ENCODE assay signal across 10 mouse cellular contexts in the genomic region with DNA sequence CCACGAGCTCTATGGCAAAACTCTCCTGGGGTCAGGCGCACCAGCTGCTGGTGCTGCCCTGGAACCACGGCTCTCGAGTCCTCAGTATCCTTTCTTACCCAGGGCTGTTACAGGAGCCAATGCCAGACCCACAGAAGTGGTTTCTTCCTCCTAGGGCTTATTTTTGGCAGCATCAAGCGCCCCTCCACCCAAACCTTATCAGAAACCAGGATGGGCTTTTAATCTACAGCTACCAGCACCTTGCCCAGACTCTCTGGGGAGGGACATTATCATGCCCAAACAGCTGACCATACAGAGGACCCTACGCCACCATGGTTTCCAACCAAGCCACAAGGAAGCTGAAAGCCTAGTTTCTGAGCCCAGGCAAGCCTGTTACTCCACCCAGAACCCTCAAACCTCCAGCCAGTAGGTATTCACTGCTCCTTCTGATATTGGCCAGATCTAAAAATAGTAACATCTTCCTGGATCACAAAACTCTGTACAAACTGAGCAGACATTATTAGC. TPM values are rescaled to one million over a fixed set of nuclear protein-coding genes. Genes with fewer than 3 reads are reported as not detected.
DNase-seq lines count a peak whose midpoint lies in the region; ATAC-seq and TF ChIP-seq lines count a peak whose summit lies in the region.
"Had no signal": no experiment of that assay in that cellular context is flagged by ENCODE, and none has a peak within 500 bp of the region (broad histone marks: within the 10 kb centered on the region; RNA-seq: fewer than 3 reads in every experiment).

No protein-coding gene starts in this region.

- no peak for DNase-seq in heart, postnatal 10 days
- DNase-seq in heart, postnatal 0 days (ENCODE audit: low spot score) = no peak
- DNase-seq in spleen, postnatal 36 days (ENCODE audit: low spot score in 2 of 2) = peak; percentile 69 to 82
- no peak for DNase-seq in urinary bladder, postnatal 14 days (ENCODE audit: low spot score)
- DNase-seq in kidney, postnatal 25 days = no peak
- DNase-seq: adrenal gland, adult 2 months had no signal

- no peaks in the 10 kb centered on the region for H3K36me3 ChIP-seq in heart, embryonic 11.5 days (ENCODE audit: control insufficient read depth, insufficient read depth, low read length)
- peaks cover 10% of the 10 kb centered on the region; the same call in 1 of the 2 replicates for H3K36me3 ChIP-seq in midbrain, embryonic 13.5 days
- H3K36me3 ChIP-seq in midbrain, embryonic 16.5 days (ENCODE audit: control insufficient read depth, insufficient read depth, low read length) = no peaks in the 10 kb centered on the region
- peaks cover 28% of the 10 kb centered on the region for H3K36me3 ChIP-seq in heart, postnatal 0 days (replicated peaks; ENCODE audit: control insufficient read depth, insufficient read depth, low read length)

- peaks cover 51% of the 10 kb centered on the region for H3K4me1 ChIP-seq in heart, embryonic 11.5 days (ENCODE audit: control insufficient read depth, insufficient read depth, low read length)
- peaks cover 83% of the 10 kb centered on the region for H3K4me1 ChIP-seq in midbrain, embryonic 13.5 days (replicated peaks)
- H3K4me1 ChIP-seq in midbrain, embryonic 16.5 days (ENCODE audit: control insufficient read depth, insufficient read depth, low read length) = peaks cover 14% of the 10 kb centered on the region
- H3K4me1 ChIP-seq in heart, postnatal 0 days (ENCODE audit: control insufficient read depth, insufficient read depth) = peaks cover 54% of the 10 kb centered on the region

- H3K9ac ChIP-seq in heart, embryonic 11.5 days (ENCODE audit: low read depth, low read length) = no peak overlapping the region; the same call in 1 of the 2 replicates
- H3K9ac ChIP-seq in midbrain, embryonic 13.5 days (replicated peaks) = no peak overlapping the region
- no peak overlapping the region for H3K9ac ChIP-seq in midbrain, embryonic 16.5 days (ENCODE audit: low read depth, low read length)
- no peak overlapping the region for H3K9ac ChIP-seq in heart, postnatal 0 days (replicated peaks; ENCODE audit: low read depth, low read length)

- peak overlapping the region; percentile 81 for H3K27ac ChIP-seq in heart, embryonic 11.5 days (ENCODE audit: low read depth, low read length)
- peak overlapping the region; percentile 79 for H3K27ac ChIP-seq in midbrain, embryonic 13.5 days
- no peak overlapping the region for H3K27ac ChIP-seq in midbrain, embryonic 16.5 days (ENCODE audit: low read length)
- peak overlapping the region; percentile 31 for H3K27ac ChIP-seq in heart, postnatal 0 days (ENCODE audit: low read depth)

- TF ChIP-seq CTCF in heart, postnatal 0 days (IDR thresholded peaks at IDR 0.05; ENCODE audit: low read depth) = no peak

- 46% methylated on average over 6 of the region's 6 CpGs for WGBS in heart, embryonic 11.5 days (ENCODE audit: insufficient replicate concordance)
- WGBS in midbrain, embryonic 13.5 days = 79% methylated on average over 6 of the region's 6 CpGs
- WGBS in midbrain, embryonic 16.5 days = 68% methylated on average over 6 of the region's 6 CpGs
- 43% methylated on average over 6 of the region's 6 CpGs for WGBS in heart, postnatal 0 days

- H3K4me2 ChIP-seq in heart, embryonic 11.5 days = peak overlapping the region; percentile 46
- H3K4me2 ChIP-seq in midbrain, embryonic 13.5 days (replicated peaks) = no peak overlapping the region
- no peak overlapping the region for H3K4me2 ChIP-seq in midbrain, embryonic 16.5 days (ENCODE audit: low read length)
- H3K4me2 ChIP-seq in heart, postnatal 0 days (ENCODE audit: low read depth, low read length) = no peak overlapping the region

- H3K4me3 ChIP-seq in heart, embryonic 11.5 days (ENCODE audit: low read depth, low read length) = no peak overlapping the region
- H3K4me3 ChIP-seq in midbrain, embryonic 13.5 days (replicated peaks) = no peak overlapping the region
- no peak overlapping the region for H3K4me3 ChIP-seq in midbrain, embryonic 16.5 days (ENCODE audit: low read depth, low read length)
- H3K4me3 ChIP-seq in heart, postnatal 0 days (ENCODE audit: low read depth, low read length) = no peak overlapping the region

- no peaks in the 10 kb centered on the region for H3K27me3 ChIP-seq in heart, embryonic 11.5 days (ENCODE audit: control insufficient read depth, insufficient read depth, low read length)
- H3K27me3 ChIP-seq in midbrain, embryonic 13.5 days = no peaks in the 10 kb centered on the region
- H3K27me3 ChIP-seq in midbrain, embryonic 16.5 days (ENCODE audit: control insufficient read depth, insufficient read depth, low read depth, low read length) = no peaks in the 10 kb centered on the region
- no peaks in the 10 kb centered on the region for H3K27me3 ChIP-seq in heart, postnatal 0 days (ENCODE audit: control insufficient read depth, insufficient read depth, low read length)

- no peak for TF ChIP-seq EP300 in heart, postnatal 0 days (IDR thresholded peaks at IDR 0.05; ENCODE audit: low read depth)

- peak; percentile 76 for ATAC-seq in heart, embryonic 11.5 days (replicated peaks; ENCODE audit: insufficient number of reproducible peaks, low FRiP score, low TSS enrichment)
- ATAC-seq in midbrain, embryonic 13.5 days = no peak
- ATAC-seq in midbrain, embryonic 16.5 days = no peak
- no peak for ATAC-seq in heart, postnatal 0 days (ENCODE audit: insufficient read depth, low read depth)

- H3K9me3 ChIP-seq in heart, embryonic 11.5 days (replicated peaks; ENCODE audit: control insufficient read depth, low read length) = no peaks in the 10 kb centered on the region
- H3K9me3 ChIP-seq in midbrain, embryonic 13.5 days = no peaks in the 10 kb centered on the region
- no peaks in the 10 kb centered on the region for H3K9me3 ChIP-seq in midbrain, embryonic 16.5 days (replicated peaks; ENCODE audit: control insufficient read depth, low read length, poor library complexity, severe bottlenecking)
- H3K9me3 ChIP-seq in heart, postnatal 0 days (replicated peaks; ENCODE audit: control insufficient read depth, low read length) = no peaks in the 10 kb centered on the region

- intact Hi-C loops in heart, postnatal 10 days (cut with DNase I) = no loop called here

RNA-seq across cellular contexts. Expression of a gene that starts 5.8 kb away (rescaled TPM):
- polyA plus RNA-seq in heart, embryonic 11.5 days (2014; fragmentation: Nextera tagmentation; extraction: Ambion mirVana) = 31.7 and 35.6 TPM in 2 replicates
- total RNA-seq in heart, postnatal 10 days (2021) = 10 to 100 TPM; 30.3 to 32.9 TPM
- polyA plus RNA-seq in midbrain, embryonic 13.5 days (2015; fragmentation: Nextera tagmentation; extraction: Ambion mirVana) = 109 and 110 TPM in 2 replicates
- 27.2 and 34.9 TPM in 2 replicates for polyA plus RNA-seq in midbrain, embryonic 16.5 days (2015; fragmentation: Nextera tagmentation; extraction: Ambion mirVana)
- total RNA-seq in heart, postnatal 0 days (2014; rRNA removed; ENCODE audit: low replicate concordance) = 46.8 and 52.9 TPM in 2 replicates
- polyA plus RNA-seq in heart, postnatal 0 days (2015; fragmentation: Nextera tagmentation; extraction: Ambion mirVana) = 27.4 and 33.7 TPM in 2 replicates

RNA-seq across cellular contexts. Expression of a gene that starts 36.1 kb away (rescaled TPM):
- polyA plus RNA-seq in heart, embryonic 11.5 days (2014; fragmentation: Nextera tagmentation; extraction: Ambion mirVana) = 10.6 and 13.4 TPM in 2 replicates
- total RNA-seq in heart, postnatal 10 days (2021) = 10 to 100 TPM; 18.1 to 25.8 TPM
- 5.5 and 5.7 TPM in 2 replicates for polyA plus RNA-seq in midbrain, embryonic 13.5 days (2015; fragmentation: Nextera tagmentation; extraction: Ambion mirVana)
- polyA plus RNA-seq in midbrain, embryonic 16.5 days (2015; fragmentation: Nextera tagmentation; extraction: Ambion mirVana) = 9.8 and 15.2 TPM in 2 replicates
- total RNA-seq in heart, postnatal 0 days (2014; rRNA removed; ENCODE audit: low replicate concordance) = 11.2 and 12.5 TPM in 2 replicates
- 7.7 and 8.9 TPM in 2 replicates for polyA plus RNA-seq in heart, postnatal 0 days (2015; fragmentation: Nextera tagmentation; extraction: Ambion mirVana)

RNA-seq across cellular contexts. Expression of a gene that starts 37.9 kb away (rescaled TPM):
- 1.7 and 1.9 TPM in 2 replicates for polyA plus RNA-seq in heart, embryonic 11.5 days (2014; fragmentation: Nextera tagmentation; extraction: Ambion mirVana)
- total RNA-seq in heart, postnatal 10 days (2021) = not detected
- 0.09 and 0.27 TPM in 2 replicates for polyA plus RNA-seq in midbrain, embryonic 13.5 days (2015; fragmentation: Nextera tagmentation; extraction: Ambion mirVana)
- polyA plus RNA-seq in midbrain, embryonic 16.5 days (2015; fragmentation: Nextera tagmentation; extraction: Ambion mirVana) = 0.21 TPM in 1 of 2 replicates, not detected in the other
- total RNA-seq in heart, postnatal 0 days (2014; rRNA removed; ENCODE audit: low replicate concordance) = 0.76 and 1.5 TPM in 2 replicates
- polyA plus RNA-seq in heart, postnatal 0 days (2015; fragmentation: Nextera tagmentation; extraction: Ambion mirVana) = 0.19 and 0.30 TPM in 2 replicates
- total RNA-seq: adrenal gland, adult 2 months had no signal
- polyA plus RNA-seq: small intestine, adult 2 months had no signal

Comparison
In these comparisons a context has a peak if more than half of its experiments do, and no peak if none do; other contexts are left out.
1. DNase-seq: peak in spleen, postnatal 36 days (2 of 2); none in heart, postnatal 10 days (0 of 2), heart, postnatal 0 days (single experiment), urinary bladder, postnatal 14 days (single experiment) and kidney, postnatal 25 days (0 of 2).